Mouse (Mus musculus): ENCODE measurements at regions not wholly inside any gene's neighbourhood (a gene's known extent, or its start where the extent isn't known, plus 50 kb on each side); places are given as distances from the start of the nearest gene placed in this dataset.

DNA sequence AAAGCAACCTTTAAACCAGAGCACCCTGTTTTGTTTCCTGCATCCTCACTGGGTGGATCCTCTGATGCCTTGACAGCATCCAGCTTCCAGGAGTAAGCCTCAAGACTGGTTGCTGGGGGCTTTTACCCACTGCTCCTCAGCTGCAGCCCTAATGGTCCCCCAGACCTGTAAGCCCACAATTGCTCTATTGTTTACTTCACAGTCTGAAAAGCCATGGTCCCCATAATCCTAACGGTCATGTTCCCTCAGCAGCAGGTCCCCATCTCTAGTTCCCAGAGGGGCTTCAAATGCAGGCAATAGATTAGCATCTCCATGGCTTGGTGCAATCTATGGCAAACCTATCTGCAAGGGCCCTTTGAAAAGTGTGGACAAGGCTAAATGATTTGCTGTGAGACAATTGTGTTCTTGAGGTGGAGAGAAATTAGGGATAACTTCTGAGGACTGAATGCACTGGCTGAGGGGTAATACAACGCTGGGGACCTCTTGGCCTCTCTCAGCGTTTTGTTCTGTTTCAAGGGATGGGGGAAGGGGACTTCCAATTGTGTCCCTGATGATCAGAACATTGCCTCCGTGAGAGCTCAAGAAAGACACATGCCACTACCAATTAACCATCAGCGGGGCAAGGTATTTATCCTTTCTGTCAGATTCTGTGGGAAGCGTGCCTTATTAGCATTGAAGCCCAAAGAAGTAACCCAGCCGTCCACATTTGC, 341.1 kb upstream of the Adgrl2 start:
- no peak for DNase-seq (ENCODE audit: low read depth, low spot score)

DNA sequence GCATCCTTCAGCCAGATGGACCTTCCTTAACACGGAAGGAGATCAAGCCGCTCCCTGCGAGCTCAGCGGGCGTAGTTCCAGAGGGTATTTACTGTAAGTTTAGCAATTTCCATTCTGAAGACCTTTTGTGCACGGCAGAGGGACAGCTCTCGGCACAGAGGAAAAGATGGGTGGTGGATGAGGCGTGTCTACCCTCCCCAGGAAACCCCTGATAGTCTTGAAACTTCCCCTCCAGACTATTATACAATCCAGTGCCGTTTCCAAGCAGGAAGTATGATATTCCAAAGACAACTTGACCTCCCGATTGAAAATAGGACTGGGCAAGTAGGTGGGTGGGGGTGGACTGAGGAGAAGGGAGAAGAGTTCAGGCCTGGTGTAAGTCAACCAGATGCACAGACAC, 340.4 kb upstream of the Adgrl2 start:
- no peak for DNase-seq (ENCODE audit: low read depth, low spot score)

DNA sequence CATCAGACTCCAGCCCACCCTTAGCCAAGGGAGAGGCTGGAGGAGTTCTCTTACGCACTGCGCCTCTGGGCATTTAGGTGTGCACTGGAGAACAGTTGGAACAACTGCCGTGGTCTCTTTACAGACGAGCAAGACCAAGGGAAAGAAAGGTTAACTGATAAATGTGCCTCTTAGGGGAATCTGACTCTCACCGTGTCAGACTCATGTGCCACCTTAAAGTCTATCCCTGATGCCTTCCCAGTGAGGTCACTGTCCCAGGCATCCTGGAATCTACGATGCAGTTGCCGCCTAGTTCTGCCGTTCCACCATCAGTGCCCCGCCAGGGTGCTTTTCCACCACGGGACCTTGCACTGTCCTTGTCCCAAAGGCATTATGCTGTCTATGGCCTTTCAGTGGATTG, 339.7 kb upstream of the Adgrl2 start:
- DNase-seq (ENCODE audit: low read depth, low spot score): no peak

DNA sequence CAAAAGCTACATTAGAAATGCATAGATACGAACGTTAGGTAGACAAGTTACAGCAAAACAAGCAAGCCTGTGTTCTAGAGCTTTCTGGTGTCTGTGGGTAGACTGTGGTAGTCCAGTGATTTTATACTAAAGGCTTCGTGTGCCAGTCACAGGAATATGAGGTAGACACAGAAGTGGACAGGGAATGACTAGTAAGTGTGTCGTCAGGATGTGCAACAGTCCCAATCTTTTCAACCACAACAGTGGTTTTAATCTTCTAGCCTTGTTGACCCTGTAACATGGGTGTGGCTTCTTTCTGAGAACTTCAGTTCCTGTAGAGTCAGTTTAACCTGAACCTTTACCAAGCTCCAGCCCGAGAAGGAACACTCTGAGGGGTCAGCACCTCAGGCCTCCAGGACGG, 339.3 kb upstream of the Adgrl2 start:
- DNase-seq (ENCODE audit: low read depth, low spot score): no peak

DNA sequence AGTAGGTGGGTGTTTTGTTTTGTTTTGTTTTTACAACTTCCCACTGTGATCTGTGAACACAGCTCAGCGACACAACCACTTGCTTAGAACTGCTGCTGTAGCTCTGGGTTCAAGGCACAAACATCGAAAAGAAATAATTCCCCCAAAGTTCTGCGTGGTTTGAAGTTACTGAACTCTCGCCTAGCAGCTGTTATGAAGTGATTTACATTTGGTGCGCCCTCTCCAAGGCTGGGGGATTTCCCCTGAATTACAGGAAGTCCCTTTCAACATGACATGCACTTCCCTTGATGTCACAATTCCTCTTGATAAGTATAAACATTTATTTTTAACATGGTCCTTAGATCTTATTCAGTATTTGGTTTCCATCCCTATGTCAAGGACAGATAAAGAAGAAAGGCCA, 336.3 kb upstream of the Adgrl2 start:
- DNase-seq (ENCODE audit: low read depth, low spot score): no peak

DNA sequence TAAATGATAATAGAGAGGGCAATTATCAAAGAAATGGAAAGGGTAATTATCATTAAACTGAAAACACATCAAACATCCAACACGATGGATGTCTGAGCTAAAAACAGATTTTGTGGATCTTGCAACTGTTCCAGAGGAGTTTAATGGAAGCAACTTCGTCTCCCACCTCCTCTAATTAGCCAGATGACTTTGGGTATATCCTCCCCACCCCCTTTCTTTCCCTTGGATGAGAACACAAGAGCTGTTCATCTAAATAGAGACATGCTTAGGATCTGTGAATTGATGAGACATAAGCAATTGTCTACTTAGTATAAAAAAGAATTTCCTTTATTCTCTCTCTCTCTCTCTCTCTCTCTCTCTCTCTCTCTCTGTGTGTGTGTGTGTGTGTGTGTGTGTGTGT, 333.7 kb upstream of the Adgrl2 start:
- DNase-seq (ENCODE audit: low read depth, low spot score): no peak

DNA sequence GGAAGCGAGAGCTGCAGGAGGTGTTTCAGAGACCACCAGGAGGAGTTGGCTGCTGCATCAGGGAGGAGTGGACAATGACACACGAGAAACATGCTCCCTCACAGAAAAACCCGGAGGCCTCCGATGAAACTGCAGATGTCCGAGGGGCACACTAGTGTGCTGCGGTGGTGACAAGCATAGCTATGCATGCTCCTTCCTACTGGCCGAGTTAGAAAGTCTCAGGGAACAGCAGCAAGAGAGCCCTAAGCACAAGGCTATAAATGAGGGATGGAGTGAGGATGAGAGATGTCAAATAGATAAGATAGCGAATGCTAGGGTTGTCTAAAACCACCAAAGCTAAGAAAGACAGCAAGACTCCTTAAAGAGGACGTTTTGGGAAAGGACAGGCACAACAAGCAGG, 328.4 kb upstream of the Adgrl2 start:
- no peak for DNase-seq (ENCODE audit: low read depth, low spot score)

DNA sequence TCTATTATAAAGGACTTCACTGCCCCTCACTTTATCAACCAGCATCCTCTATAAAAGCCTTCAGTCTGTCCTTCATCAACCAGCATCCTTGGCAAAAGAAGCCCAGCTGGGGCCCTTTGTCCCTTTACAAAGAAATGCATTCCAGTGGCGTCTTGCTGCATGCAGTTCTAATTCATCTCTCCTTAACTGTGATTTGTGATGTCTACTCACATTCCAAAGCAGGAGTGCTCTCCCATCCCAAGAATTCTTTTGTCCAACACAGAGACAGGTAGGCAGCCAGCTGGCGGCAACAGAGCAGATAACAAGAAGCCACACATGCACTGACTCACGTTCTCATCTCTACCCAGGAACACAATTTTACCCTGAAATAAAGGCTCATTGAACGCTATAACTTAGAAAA, 323.9 kb upstream of the Adgrl2 start:
- DNase-seq (ENCODE audit: low read depth, low spot score): no peak

DNA sequence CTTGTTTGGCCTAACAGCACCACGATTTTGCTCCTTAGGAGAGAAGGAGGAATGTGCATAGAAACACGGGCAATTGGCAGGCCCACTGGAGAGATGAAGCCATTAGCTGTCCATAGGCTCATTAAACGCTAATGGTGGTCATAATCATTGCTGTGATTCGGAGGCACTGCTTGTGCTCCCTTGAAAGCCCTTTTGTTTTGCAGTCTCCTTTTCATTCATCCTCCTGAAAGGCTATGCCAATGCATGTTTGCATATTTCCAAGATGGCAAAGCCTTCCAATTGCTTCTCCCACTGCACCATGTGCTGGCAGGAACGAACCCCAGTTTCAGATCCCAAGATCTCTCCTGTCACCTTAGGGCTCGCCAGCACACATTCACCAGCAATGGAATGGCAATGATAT, 322.9 kb upstream of the Adgrl2 start:
- DNase-seq (ENCODE audit: low read depth, low spot score): no peak

DNA sequence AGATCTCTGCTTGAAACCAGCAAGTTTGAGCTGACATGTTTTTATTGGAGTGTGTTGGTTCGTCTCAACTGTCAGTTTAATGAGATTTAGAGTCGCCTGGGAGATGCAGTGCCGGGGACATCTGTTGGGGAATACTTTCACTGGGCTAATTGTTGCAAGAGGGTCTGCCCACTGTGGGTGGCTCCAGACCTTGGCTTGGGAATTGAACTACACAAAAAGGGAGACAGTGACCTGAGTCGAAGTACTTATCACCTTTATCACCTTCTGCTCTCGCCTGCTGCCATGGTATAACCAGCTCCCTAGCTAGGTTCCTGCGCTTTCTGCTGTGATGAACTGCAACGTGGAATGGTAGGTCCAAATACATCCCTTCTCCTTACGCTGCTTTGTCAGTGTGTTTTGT, 321.2 kb upstream of the Adgrl2 start:
- DNase-seq (ENCODE audit: low read depth, low spot score): no peak

DNA sequence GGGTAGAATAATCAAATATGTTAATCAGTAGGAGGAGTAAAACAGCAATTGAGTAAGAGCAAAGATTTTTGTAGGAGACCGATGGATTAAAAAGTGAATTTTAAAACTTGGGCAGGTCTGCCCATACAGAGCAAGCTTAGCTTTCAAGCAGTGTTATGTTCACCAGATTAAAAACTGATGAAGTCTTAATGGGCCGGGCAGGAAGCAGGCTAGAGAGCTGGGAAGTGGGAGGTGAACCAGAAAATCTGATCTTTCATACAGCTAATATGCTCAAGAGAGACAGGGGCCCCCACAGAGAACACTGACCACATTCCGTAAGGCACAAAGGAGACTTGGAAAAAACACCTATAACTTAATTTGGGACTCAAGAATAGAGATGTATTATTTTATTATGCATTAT, 316.4 kb upstream of the Adgrl2 start:
- DNase-seq (ENCODE audit: low read depth, low spot score): no peak

DNA sequence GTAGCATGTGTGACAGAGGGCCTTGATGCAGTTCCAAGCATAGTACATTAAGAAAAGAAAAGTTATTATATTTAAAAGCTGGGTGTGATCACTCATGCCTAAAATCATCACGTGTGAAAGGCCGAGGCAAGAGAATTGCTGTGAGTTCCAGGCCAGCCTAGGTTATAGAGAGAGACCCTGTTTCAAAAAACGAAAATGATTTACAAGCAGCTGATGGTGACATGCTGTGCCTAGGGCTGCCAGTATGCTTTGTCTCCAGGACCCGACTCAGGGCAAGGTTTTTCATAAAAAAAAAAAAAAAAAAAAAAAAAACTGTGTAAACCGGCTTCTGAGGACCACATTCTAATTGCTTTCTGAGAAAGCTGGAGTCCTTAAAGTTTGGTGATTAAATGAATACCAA, 315.9 kb upstream of the Adgrl2 start:
- DNase-seq (ENCODE audit: low read depth, low spot score): no peak

DNA sequence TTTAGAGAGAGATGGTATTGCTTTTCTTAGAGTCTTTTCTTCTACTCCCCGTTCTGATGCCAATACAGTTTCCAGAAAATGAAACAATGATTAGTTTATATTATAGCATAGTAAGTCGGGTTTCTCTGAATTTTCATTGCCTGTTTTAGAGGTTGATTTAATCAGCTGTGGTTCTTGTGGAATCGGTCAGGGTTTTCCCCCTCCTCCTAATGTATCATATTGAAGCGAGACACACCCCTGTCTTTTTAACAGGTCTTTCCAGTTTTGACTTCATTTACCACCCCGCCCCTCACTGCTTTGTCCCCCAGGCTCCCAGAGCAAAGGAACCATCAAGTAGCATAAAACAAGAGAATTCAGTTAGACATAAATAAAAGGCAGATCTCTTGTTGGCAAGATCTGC, 315.1 kb upstream of the Adgrl2 start:
- no peak for DNase-seq (ENCODE audit: low read depth, low spot score)

DNA sequence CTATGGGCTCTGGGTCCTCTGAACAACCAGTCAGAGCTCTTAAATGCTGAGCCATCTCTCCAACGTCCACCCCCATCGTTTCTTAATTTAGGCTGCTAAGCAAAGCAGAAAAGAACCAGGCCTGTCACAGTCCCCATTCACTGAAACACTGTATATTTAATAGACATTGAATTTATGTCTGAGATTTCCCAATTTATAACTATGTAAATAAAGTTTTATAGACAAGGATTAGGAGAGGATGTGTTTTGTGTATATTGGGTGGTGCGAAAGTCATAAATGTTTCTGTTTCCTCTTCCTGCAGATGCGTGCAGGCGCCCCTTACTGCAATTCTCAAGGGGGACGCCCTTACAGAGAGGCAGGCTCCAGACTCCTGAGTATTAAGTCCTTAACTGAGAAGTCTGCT, 314.7 kb upstream of the Adgrl2 start:
- no peak for DNase-seq (ENCODE audit: low read depth, low spot score)

DNA sequence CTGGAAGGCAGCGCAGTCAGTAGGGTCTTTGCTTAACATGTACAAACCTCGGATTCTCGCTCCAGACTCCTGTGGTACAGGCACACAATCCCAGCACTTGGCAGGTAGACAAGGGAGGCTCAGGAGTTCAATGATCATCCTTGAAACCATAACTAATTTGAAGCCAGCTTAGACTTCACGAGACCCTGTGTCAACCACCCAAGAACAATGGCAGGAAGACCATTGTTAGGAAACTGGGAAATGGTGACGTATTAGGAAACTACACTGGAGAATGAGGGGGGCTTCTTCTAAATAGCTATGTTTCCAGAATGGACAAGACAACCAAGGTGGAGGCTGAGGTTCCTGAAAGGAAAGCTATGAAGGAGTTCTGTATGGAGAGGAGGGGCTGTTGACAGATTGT, 313.1 kb upstream of the Adgrl2 start:
- DNase-seq (ENCODE audit: low read depth, low spot score): no peak

DNA sequence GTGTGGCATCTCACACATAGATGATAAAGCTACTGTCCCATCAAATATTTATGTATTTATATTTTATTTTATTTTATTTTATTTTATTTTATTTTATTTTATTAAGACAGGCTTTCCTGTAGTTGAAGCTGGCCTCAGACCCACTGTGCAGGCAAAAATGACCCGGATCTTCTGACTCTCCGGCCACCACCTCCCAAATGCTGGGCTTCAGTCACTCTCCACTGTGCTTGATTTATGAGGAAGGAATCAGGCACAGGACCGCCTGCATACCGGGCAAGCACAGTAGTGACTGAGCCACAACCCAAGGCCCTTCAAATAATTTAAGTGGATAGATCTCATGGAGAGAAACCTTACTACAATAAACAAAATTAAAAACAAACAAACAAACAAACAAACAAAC, 309.6 kb upstream of the Adgrl2 start:
- DNase-seq (ENCODE audit: low read depth, low spot score): no peak

DNA sequence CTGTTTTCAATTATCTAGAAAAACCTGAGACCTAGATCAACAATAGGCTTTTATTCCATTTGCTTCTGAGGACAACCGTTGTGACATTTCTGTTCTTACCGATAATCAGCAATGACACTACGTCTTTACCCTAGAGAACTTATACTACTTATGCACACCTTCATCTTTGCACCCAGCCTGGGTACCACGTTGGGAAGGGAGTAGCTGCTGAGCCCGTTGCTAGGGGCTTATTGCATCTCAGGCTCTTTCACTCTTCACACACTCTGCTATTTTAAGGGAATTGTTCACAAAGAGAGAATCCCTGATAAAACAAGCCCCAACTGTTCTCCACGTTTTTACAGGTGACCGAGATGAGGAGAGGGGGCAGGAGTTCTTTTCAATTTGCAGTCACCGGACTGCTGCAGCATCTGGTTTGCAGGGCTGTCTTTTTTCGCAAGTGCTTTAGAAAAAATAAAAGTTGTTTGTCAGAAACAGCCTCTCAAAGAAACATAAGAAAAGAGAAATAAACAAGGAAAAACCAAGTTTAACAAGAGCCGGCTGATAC, 306.1 kb upstream of the Adgrl2 start:
- no peak for DNase-seq (ENCODE audit: low read depth, low spot score)

DNA sequence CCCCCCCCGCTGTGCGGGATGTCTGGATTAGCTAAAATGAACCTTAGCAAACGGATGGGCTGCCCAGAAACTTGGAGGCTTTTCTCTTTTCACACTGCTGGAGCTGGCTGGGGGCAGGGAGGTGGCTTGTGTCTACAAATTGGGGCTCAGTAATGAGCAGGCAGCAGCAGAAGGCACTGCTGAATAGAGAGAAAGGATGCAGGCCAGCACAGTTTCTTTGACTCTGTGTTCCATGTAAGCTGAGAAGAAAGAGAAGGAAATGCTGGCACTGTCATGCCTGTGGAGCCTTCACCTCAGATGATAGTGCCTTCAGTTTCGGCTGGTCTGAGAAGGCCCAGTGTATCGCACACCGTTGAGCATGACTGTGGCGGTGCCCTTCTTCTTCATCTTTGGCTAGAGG, 305.6 kb upstream of the Adgrl2 start:
- DNase-seq (ENCODE audit: low read depth, low spot score): no peak

DNA sequence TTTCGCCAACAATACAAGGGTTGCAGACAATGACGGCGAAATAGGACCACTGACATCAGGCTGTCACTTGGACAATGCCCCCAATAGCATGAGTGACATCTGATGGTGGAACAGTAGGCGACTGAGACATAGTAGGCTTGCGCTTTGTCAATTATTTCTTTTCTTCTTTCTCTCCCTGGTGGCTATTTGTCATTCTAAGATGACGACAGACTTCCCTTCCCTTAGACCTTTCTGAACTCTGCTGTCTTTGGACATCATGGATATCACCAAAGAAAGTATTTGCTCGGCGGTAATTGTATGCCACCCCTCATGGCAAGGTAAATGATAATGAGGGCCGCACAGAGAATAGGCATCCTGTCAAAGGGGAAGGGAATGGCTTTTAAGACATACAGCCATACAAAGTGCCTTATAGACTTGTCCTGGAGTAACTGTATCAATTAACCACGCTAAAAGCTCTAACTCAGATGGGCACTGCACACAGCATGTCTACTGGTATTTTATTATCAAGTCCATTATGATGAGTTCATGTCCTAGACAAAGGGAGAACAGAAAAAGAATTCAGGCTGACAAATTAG, 305.0 kb upstream of the Adgrl2 start:
- no peak for DNase-seq (ENCODE audit: low read depth, low spot score)

DNA sequence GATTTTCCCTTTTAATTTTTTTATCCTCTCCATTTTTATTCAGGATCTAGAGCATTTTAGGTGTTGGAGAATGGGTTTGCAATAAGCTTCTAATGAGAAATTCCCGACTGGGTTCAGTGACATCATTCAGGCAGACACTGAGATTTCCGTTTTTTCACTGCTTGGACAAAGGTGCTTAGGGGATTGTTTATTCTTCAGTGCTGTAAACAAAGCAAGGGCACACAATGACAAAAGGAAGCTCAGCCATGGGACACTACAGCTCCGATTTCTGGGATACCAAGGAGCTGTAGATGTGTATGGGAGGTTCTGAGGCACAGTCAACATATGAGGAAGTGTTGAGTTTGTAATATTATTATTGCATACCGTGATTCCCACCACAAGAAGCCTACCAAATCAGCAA, 304.1 kb upstream of the Adgrl2 start:
- DNase-seq (ENCODE audit: low read depth, low spot score): no peak

DNA sequence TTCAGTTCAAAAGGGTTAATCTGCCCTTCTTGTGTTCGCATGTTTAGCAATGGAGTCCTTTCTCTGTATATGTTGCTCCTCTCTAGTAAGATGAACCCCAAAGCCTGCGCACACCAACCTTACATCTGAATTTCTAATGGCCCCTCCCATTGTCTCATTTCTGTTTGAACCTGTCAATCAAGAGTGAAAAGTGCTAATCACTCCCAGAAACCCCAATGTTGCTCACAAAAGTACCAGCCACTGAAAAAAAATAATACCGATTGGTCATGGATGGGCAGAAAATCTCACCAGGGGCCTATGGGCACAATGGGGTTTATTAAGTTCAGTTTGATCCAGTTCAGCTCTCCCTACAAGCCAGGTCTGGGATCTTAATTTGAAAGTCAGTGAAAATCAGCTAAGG, 302.1 kb upstream of the Adgrl2 start:
- no peak for DNase-seq (ENCODE audit: low read depth, low spot score)

DNA sequence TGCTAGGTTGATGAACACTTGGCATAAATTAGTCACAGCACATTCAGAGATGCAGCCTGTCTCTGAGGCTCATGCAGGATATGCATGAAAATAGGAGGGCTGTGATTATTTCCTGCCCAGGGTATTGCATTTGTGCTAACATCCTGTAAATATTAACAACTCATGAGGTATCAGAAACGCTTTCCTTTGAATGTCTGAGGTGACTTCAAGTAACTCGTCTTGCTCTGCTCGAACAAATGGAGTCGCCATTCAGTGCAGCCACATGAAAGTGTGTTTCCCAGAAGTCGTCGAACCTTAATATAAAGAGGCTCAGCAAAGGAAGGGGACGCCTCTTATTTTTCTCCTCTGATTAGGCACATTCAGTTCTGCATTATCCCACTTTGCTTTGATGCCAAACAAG, 301.1 kb upstream of the Adgrl2 start:
- DNase-seq (ENCODE audit: low read depth, low spot score): no peak

DNA sequence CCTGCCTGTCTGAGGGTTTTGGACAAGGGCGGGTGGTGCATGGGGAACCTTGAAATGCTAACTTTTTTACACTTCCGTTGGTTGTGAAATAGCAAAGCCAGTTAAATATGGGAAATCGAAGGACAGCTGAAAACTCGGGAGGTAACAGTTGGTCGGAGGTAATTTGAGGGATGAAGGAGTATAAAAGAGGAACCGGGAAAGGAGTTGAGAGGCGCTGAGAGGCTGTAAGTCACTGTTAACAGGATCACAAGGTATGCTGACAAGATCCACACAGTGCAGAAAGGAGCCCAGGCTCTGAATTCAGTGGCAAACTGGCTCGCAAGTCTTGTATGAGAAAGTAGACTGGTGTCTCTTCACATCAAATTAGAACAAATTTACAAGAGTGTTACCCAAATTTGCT, 299.9 kb upstream of the Adgrl2 start:
- no peak for DNase-seq (ENCODE audit: low read depth, low spot score)

DNA sequence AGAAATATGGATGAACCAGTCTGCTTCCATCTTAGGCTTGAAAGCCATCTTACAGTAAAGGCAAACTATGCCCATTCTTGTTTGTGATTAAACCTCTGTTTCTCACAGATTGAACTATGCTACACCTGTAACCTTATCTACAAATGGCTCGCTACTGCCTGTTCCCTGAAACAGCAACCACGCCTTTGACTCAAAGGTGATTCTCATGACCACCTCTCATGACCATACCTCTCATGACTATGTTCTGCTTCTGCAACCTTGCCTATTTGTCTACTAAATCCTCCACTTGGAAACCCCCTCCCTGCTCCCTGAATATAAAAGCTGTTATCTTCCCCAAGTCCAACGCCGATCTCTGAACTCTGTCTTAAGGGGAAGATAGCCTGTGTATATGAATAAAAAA, 296.7 kb upstream of the Adgrl2 start:
- DNase-seq (ENCODE audit: low read depth, low spot score): no peak

All from WW6 (cell line).